Mouse (Mus musculus) heart, adult 8-10 months (tissue): ENCODE results near the gene Pecam1. TPM values are rescaled to one million over a fixed set of nuclear protein-coding genes. Genes with fewer than 3 reads are reported as not detected.
"Not testable (repeated sequence)": the region's sequence is repeated elsewhere in the genome, so short reads cannot be mapped to it uniquely, and the experiment has no call there.

ENCODE experiments used
- DNase-seq: peaks from one replicate; pipeline ENCODE4 v3.0.0; 2022; ENCODE audit warnings: low spot score
- total RNA-seq, 4 experiments: library from RNA; stranded (reverse); gene quantifications; 2 replicates each; pipeline ENCODE4 v1.2.4; 2022

Pecam1 gene
- total RNA-seq, 4 experiments from 2014 or later = 97.3 to 119 (median 109) TPM

- DNase-seq = no peak
Measured at GRCm38 (mm10) chr11:106729656-106730055, 20.8 kb downstream of the Pecam1 start.

- DNase-seq = peak; percentile 71
Measured at GRCm38 (mm10) chr11:106728402-106729366, 21.7 kb downstream of the Pecam1 start.

- DNase-seq = no peak
Measured at GRCm38 (mm10) chr11:106727967-106728366, 22.5 kb downstream of the Pecam1 start.

GRCm38 (mm10) chr11:106724916-106725235 lies 25.6 kb downstream of the Pecam1 start:
- DNase-seq = not testable (repeated sequence)

- DNase-seq = no peak
Measured at GRCm38 (mm10) chr11:106724176-106724915, 26.1 kb downstream of the Pecam1 start.

- DNase-seq = no peak
Measured at GRCm38 (mm10) chr11:106723611-106724125, 26.8 kb downstream of the Pecam1 start.

- no peak for DNase-seq
Measured at GRCm38 (mm10) chr11:106722831-106723361, 27.5 kb downstream of the Pecam1 start.

GRCm38 (mm10) chr11:106720379-106720778 lies 30.0 kb downstream of the Pecam1 start:
- no peak for DNase-seq

GRCm38 (mm10) chr11:106716568-106716967 lies 33.9 kb downstream of the Pecam1 start:
- DNase-seq = no peak

- DNase-seq = peak; percentile 74
Measured at GRCm38 (mm10) chr11:106715066-106715465, 35.4 kb downstream of the Pecam1 start.

GRCm38 (mm10) chr11:106710789-106711188 lies 39.6 kb downstream of the Pecam1 start:
- peak; percentile 60 for DNase-seq

GRCm38 (mm10) chr11:106709227-106709985 lies 41.0 kb downstream of the Pecam1 start:
- DNase-seq = no peak

GRCm38 (mm10) chr11:106707866-106708265 lies 42.6 kb downstream of the Pecam1 start:
- no peak for DNase-seq

GRCm38 (mm10) chr11:106707085-106707484 lies 43.3 kb downstream of the Pecam1 start:
- DNase-seq = no peak

GRCm38 (mm10) chr11:106706212-106706611 lies 44.2 kb downstream of the Pecam1 start:
- no peak for DNase-seq

GRCm38 (mm10) chr11:106704399-106705111 lies 45.9 kb downstream of the Pecam1 start:
- DNase-seq = no peak

GRCm38 (mm10) chr11:106703931-106704330 lies 46.5 kb downstream of the Pecam1 start:
- DNase-seq = no peak

- DNase-seq = no peak
Measured at GRCm38 (mm10) chr11:106702584-106702983, 47.8 kb downstream of the Pecam1 start.

- no peak for DNase-seq
Measured at GRCm38 (mm10) chr11:106701589-106701988, 48.8 kb downstream of the Pecam1 start.

GRCm38 (mm10) chr11:106699083-106699482 lies 51.3 kb downstream of the Pecam1 start:
- no peak for DNase-seq

- DNase-seq = no peak
Measured at GRCm38 (mm10) chr11:106698289-106698688, 52.1 kb downstream of the Pecam1 start.
